Mouse (Mus musculus): ENCODE measurements at regions not wholly inside any gene's neighbourhood (a gene's known extent, or its start where the extent isn't known, plus 50 kb on each side); places are given as distances from the start of the nearest gene placed in this dataset.

DNA sequence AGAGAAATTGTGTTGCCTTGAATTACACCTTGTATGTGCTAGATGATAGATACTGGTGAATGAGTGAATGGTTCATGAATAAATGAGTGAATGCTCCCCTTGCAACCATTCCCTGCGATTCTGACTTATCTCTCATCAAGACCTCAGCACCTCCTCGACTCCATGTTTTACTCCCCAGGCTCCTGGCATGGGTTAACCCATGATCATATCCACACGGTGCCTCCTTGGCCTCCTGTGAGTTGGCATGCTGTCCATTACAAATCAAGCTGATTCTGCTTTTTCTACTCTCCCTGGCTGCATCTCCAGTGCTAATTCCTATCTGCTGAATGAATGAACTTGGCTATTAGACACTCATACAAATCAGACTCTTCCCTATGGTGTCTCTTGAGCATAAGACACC is 279.5 kb downstream of the Sorl1 start:
- H3K36me3 ChIP-seq (ENCODE audit: control insufficient read depth, insufficient read depth, low read length) = no peaks in the 10 kb centered on the region
- no peak for DNase-seq
- WGBS = 98% methylated on average over 3 of the region's 3 CpGs
- no peak overlapping the region for H3K4me3 ChIP-seq (ENCODE audit: control insufficient read depth, insufficient read depth, low read length)
- TF ChIP-seq POLR2A (IDR thresholded peaks at IDR 0.05; ENCODE audit: control insufficient read depth, extremely low read depth, insufficient read depth, low read length, poor library complexity) = no peak
- no peak for TF ChIP-seq CTCF (IDR thresholded peaks at IDR 0.05; ENCODE audit: borderline replicate concordance, control insufficient read depth, extremely low read depth, insufficient read depth, low read length, poor library complexity)
- H3K27me3 ChIP-seq (ENCODE audit: control insufficient read depth, insufficient read depth, low read length) = no peaks in the 10 kb centered on the region
- H3K4me1 ChIP-seq (replicated peaks; ENCODE audit: control insufficient read depth, insufficient read depth, low read length) = no peaks in the 10 kb centered on the region
- no peak overlapping the region for H3K27ac ChIP-seq (ENCODE audit: control insufficient read depth, insufficient read depth, low read length)

DNA sequence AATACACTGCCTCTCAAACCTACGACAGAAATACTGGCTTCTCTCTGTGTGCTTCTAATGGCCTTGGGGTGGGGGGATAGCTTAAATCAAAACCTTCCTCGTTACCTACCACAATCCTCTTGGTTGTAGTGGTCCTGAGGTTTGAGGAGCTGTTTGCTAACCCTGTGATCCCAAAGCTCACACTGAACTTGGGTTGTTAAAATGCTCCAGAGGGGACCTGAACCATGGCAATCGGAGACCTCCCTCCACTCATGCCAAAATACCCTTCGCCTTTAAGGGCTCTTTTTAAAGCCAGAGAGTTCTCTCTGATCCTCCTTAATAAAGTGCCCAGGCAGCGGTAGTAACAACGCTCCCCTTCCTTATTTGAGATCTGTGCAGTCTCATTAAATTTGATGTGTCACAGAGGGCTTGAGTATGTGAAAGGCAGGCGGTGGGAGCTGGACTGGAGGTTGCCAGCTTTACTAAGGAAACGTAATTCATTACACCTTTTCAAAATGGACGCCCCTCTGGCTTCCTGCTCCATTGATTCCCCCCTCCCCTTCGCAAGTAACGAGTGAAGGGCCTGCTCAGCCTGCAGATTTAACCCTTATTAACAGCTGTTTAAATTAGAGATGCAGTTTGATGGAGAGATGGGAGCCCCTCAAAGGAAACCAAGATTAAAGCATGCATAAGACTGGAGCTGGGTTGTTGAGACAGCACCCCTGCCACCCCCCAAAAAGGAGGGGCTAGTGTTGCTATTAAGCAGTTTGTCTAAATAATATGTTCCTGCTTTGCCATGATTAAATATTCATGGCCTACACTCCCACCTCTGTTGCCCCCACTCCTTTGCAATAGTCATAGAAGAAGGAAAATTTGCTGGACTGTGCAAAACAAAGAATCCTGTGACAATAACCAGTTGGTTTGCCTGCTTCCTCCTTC is 289.4 kb downstream of the Sorl1 start:
- H3K4me3 ChIP-seq (ENCODE audit: control insufficient read depth, insufficient read depth, low read length) = no peak overlapping the region
- WGBS = 87% methylated on average over 11 of the region's 11 CpGs
- H3K27ac ChIP-seq (ENCODE audit: control insufficient read depth, insufficient read depth, low read length) = no peak overlapping the region
- TF ChIP-seq POLR2A (IDR thresholded peaks at IDR 0.05; ENCODE audit: control insufficient read depth, extremely low read depth, insufficient read depth, low read length, poor library complexity) = no peak
- no peak for TF ChIP-seq CTCF (IDR thresholded peaks at IDR 0.05; ENCODE audit: borderline replicate concordance, control insufficient read depth, extremely low read depth, insufficient read depth, low read length, poor library complexity)
- no peaks in the 10 kb centered on the region for H3K4me1 ChIP-seq (replicated peaks; ENCODE audit: control insufficient read depth, insufficient read depth, low read length)
- DNase-seq = no peak
- no peaks in the 10 kb centered on the region for H3K36me3 ChIP-seq (ENCODE audit: control insufficient read depth, insufficient read depth, low read length)
- no peaks in the 10 kb centered on the region for H3K27me3 ChIP-seq (ENCODE audit: control insufficient read depth, insufficient read depth, low read length)

GRCm38 (mm10) chr9:41833408-41833807 is 290.7 kb downstream of the Sorl1 start:
- Histone ChIP-seq H3K36me3 (ENCODE audit: control insufficient read depth, insufficient read depth, low read length) (no peaks in the 10 kb centered on the region), H3K27ac (ENCODE audit: control insufficient read depth, insufficient read depth, low read length) (no peak overlapping the region), H3K4me3 (ENCODE audit: control insufficient read depth, insufficient read depth, low read length) (no peak overlapping the region), H3K4me1 (replicated peaks; ENCODE audit: control insufficient read depth, insufficient read depth, low read length) (no peaks in the 10 kb centered on the region), H3K27me3 (ENCODE audit: control insufficient read depth, insufficient read depth, low read length) (no peaks in the 10 kb centered on the region)
- DNase-seq = no peak
- WGBS = 100% methylated on average over 1 of the region's 1 CpGs
- TF ChIP-seq CTCF (IDR thresholded peaks at IDR 0.05; ENCODE audit: borderline replicate concordance, control insufficient read depth, extremely low read depth, insufficient read depth, low read length, poor library complexity) = no peak
- TF ChIP-seq POLR2A (IDR thresholded peaks at IDR 0.05; ENCODE audit: control insufficient read depth, extremely low read depth, insufficient read depth, low read length, poor library complexity) = no peak

- Histone ChIP-seq H3K36me3 (ENCODE audit: control insufficient read depth, insufficient read depth, low read length) (no peaks in the 10 kb centered on the region), H3K4me3 (ENCODE audit: control insufficient read depth, insufficient read depth, low read length) (no peak overlapping the region), H3K27me3 (ENCODE audit: control insufficient read depth, insufficient read depth, low read length) (no peaks in the 10 kb centered on the region), H3K4me1 (replicated peaks; ENCODE audit: control insufficient read depth, insufficient read depth, low read length) (no peaks in the 10 kb centered on the region), H3K27ac (ENCODE audit: control insufficient read depth, insufficient read depth, low read length) (no peak overlapping the region)
- WGBS = 85% methylated on average over 4 of the region's 4 CpGs
- no peak for DNase-seq
- TF ChIP-seq CTCF (IDR thresholded peaks at IDR 0.05; ENCODE audit: borderline replicate concordance, control insufficient read depth, extremely low read depth, insufficient read depth, low read length, poor library complexity) = no peak
- TF ChIP-seq POLR2A (IDR thresholded peaks at IDR 0.05; ENCODE audit: control insufficient read depth, extremely low read depth, insufficient read depth, low read length, poor library complexity) = no peak
Measured at GRCm38 (mm10) chr9:41827356-41827755, 296.7 kb downstream of the Sorl1 start.

DNA sequence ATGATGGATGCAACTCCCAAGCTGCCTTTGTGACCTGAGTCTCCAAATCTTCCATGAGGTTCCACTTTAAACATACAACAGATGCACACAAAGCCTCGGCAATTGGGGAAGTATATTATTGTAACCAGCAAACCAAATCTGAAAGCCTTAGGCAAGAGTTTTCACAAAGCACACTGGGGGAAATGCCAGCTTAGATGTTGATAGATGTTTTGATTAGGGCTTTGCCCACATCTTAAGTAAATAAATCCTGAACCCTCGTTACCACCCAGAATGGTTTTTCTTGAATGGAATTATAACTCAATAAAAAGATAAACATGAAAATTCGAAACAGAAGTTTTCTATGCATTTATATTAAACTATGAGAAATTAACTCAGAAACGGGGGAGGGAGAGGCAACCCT is 302.7 kb downstream of the Sorl1 start:
- Histone ChIP-seq H3K27ac (ENCODE audit: control insufficient read depth, insufficient read depth, low read length) (no peak overlapping the region), H3K36me3 (ENCODE audit: control insufficient read depth, insufficient read depth, low read length) (no peaks in the 10 kb centered on the region), H3K27me3 (ENCODE audit: control insufficient read depth, insufficient read depth, low read length) (no peaks in the 10 kb centered on the region), H3K4me1 (replicated peaks; ENCODE audit: control insufficient read depth, insufficient read depth, low read length) (no peaks in the 10 kb centered on the region), H3K4me3 (ENCODE audit: control insufficient read depth, insufficient read depth, low read length) (no peak overlapping the region)
- no peak for DNase-seq
- TF ChIP-seq CTCF (IDR thresholded peaks at IDR 0.05; ENCODE audit: borderline replicate concordance, control insufficient read depth, extremely low read depth, insufficient read depth, low read length, poor library complexity) = no peak
- TF ChIP-seq POLR2A (IDR thresholded peaks at IDR 0.05; ENCODE audit: control insufficient read depth, extremely low read depth, insufficient read depth, low read length, poor library complexity) = no peak
- WGBS = 65% methylated on average over 4 of the region's 4 CpGs

DNA sequence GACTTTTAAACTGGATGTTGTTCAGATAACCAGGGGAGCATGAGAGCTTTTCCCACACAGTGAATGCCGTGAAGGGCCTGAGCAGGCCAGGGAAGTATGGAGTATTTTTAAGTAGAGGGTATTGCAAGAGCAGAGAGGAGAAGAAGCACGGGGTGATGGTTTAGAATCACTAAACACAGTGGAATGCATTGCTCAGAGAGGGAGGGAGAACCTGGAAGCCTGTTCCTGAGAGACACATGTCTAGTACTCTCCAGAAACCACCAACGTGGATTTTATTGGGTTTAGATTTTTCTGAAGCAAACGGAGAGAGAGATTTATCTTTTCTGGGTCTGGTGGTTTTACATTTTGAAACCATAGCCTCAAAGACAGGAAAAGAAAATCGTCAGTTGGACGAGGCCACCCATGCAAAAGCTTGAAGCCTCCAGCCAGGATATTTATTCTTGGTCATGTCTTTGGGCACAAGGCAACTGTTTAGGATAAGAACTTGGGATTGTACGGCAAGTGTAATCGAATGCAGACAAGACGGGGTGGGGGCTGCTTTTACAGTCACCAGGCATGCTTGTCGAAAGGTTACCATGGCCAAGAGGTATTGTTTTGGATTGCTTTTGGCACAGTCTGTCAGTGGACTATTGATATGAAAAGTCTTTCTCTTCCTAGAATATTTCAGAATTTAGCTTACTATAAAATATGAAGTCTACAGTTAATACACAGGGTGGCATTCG is 306.2 kb downstream of the Sorl1 start:
- Histone ChIP-seq H3K4me3 (ENCODE audit: control insufficient read depth, insufficient read depth, low read length) (no peak overlapping the region), H3K27ac (ENCODE audit: control insufficient read depth, insufficient read depth, low read length) (no peak overlapping the region), H3K36me3 (ENCODE audit: control insufficient read depth, insufficient read depth, low read length) (no peaks in the 10 kb centered on the region), H3K4me1 (replicated peaks; ENCODE audit: control insufficient read depth, insufficient read depth, low read length) (no peaks in the 10 kb centered on the region), H3K27me3 (ENCODE audit: control insufficient read depth, insufficient read depth, low read length) (no peaks in the 10 kb centered on the region)
- TF ChIP-seq CTCF (IDR thresholded peaks at IDR 0.05; ENCODE audit: borderline replicate concordance, control insufficient read depth, extremely low read depth, insufficient read depth, low read length, poor library complexity) = no peak
- no peak for DNase-seq
- 71% methylated on average over 11 of the region's 11 CpGs for WGBS
